Mouse (Mus musculus): ENCODE data around the gene Fdx1. TPM values are rescaled to one million over a fixed set of nuclear protein-coding genes. Genes with fewer than 3 reads are reported as not detected.
A peak's percentile ranks its signal among the peaks of the same experiment; 100 is the strongest.

The Fdx1 gene
- polyA plus RNA-seq, 1 experiment from 2014 or later, result 45.7 TPM

DNA sequence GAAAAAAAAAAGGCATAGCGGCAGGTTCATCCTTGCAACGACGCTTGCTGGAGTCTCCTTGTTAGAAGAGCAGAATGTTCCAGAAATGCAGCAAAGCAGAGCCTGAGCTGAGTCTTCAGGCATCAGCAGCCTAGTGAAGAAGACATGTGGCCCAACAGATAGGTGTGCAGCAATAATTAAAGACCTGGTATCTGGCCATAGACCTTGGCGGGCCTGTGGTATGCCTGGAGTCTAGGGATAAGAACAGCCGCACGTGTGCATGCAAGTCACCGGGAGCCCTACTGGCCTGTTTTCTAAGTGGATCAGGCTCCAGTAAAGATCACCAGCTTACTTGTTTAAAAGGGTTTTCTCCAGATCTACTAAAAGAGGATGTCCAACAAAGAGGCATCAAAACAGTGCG lies 36.7 kb downstream of the Fdx1 start:
- H3K27ac ChIP-seq, result no peak overlapping the region
- H3K27me3 ChIP-seq, result no peaks in the 10 kb centered on the region
- H3K4me3 ChIP-seq, result no peak overlapping the region
- H3K9me3 ChIP-seq, result no peaks in the 10 kb centered on the region
- no peak for ATAC-seq (ENCODE audit: low FRiP score)
- 94% methylated on average over 8 of the region's 8 CpGs for WGBS
- H3K4me1 ChIP-seq (replicated peaks), result peaks cover 4% of the 10 kb centered on the region; the same call in 1 of the 2 replicates
- no peak overlapping the region for H3K4me2 ChIP-seq
- H3K9ac ChIP-seq, result no peak overlapping the region
- H3K36me3 ChIP-seq, result no peaks in the 10 kb centered on the region

DNA sequence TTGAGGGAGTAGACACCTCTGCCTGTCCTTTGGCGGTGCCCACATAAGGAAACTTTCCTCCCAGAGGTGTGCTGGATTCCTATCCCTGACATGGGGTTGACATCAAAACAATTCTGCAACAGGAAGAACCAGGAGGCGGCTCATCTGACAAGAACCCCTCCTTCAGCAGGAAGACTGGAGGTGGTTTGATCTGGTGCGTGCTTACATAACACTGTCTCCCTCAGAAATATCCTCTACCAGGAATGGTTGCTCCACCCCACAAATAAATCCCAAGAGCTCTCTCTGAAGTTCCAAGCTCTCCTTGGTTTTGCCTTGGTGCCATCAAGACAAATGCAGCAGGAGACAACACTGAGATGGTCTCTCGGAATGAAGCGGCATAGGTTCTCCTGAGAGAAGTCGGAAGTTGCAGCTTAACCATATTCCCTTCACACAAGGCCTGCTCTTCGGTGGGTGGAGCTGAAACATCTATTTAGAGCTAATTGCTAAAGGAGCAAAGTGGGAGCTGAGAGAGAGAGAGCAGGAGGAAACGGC lies 38.7 kb downstream of the Fdx1 start:
- Histone ChIP-seq H3K27me3 (no peaks in the 10 kb centered on the region), H3K9me3 (no peaks in the 10 kb centered on the region), H3K4me3 (no peak overlapping the region), H3K27ac (no peak overlapping the region), H3K36me3 (no peaks in the 10 kb centered on the region), H3K9ac (no peak overlapping the region), H3K4me1 (replicated peaks) (peaks cover 4% of the 10 kb centered on the region; the same call in 1 of the 2 replicates), H3K4me2 (no peak overlapping the region)
- WGBS, result 90% methylated on average over 8 of the region's 8 CpGs
- no peak for ATAC-seq (ENCODE audit: low FRiP score)

DNA sequence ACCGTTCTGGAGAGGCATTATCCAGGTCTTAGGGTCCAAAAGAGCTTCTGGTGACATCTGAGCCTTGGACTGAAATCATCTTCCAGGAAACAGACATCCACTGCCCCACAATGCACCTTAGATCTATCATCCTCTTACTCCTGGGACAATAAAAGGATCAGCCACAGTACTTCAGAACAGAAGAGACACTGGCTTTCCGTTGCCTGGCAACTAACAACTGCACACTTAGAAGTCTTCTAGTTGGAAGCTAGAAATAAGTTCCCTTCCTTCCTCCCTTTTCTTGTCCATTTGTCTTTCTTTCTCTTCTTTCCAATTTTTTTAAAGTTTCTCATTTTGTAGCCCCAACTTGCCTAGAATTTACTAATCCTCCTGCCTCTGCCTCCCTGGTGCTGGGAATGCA lies 40.6 kb downstream of the Fdx1 start:
- H3K4me3 ChIP-seq, result no peak overlapping the region
- WGBS, result 69% methylated on average over 2 of the region's 2 CpGs
- no peak overlapping the region for H3K9ac ChIP-seq
- no peak overlapping the region for H3K27ac ChIP-seq
- H3K4me1 ChIP-seq (replicated peaks), result no peaks in the 10 kb centered on the region
- no peaks in the 10 kb centered on the region for H3K9me3 ChIP-seq
- H3K27me3 ChIP-seq, result no peaks in the 10 kb centered on the region
- H3K4me2 ChIP-seq, result no peak overlapping the region
- no peaks in the 10 kb centered on the region for H3K36me3 ChIP-seq
- ATAC-seq (ENCODE audit: low FRiP score), result no peak

DNA sequence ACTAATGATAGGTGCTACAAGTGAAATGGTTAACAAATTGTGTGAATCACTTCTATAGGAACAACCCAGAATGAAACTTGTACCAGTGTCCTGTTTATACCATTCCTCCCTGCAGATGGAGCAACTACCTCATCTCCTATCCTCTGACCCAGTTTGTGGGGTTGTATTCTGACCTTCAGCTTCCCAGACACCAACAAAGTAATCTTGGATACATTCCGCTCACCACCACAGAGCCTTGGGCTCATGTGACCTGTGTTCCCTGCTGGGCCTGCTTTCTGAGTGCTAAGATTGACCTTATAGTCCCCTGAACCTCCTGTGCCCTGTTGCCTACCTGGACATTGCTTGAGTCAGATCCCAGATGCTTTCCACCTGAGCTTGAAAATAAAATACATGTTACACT lies 47.8 kb downstream of the Fdx1 start:
- ATAC-seq (ENCODE audit: low FRiP score), result no peak
- no peak overlapping the region for H3K9ac ChIP-seq
- no peak overlapping the region for H3K4me2 ChIP-seq
- H3K9me3 ChIP-seq, result no peaks in the 10 kb centered on the region
- no peak overlapping the region for H3K4me3 ChIP-seq
- no peaks in the 10 kb centered on the region for H3K36me3 ChIP-seq
- no peaks in the 10 kb centered on the region for H3K4me1 ChIP-seq (replicated peaks)
- H3K27ac ChIP-seq, result no peak overlapping the region
- WGBS, result 86% methylated on average over 1 of the region's 1 CpGs
- no peaks in the 10 kb centered on the region for H3K27me3 ChIP-seq

DNA sequence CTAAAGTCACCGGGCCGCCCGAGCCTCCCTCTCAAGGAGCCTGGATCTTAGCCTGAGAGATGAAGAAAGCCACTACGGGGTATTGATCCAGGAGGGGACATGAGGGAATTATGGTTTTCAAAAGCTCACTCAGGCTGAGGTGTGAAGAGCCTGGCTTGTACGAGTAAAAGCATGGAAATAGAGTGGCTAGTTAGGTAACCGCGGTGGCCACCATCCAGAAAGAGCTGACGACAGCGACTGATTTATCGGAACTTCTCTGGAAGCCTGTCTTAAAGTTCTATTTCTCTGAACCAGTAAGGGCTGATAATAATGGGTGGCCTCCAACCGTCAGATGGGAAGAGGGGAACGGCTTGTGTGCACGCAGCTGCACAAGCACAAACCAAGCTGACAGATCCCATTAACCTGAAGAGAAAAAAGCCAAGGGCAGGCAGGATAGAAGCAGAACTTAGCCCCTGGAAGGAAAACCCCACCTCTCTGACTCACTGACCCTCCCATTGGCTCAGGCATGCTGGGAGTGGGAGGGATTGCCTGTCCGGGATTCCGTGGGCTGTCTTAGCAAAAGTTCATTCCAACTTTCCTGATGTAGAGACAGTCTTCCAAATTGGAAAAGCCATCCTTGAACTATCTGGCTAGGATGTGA lies 48.8 kb downstream of the Fdx1 start:
- WGBS, result 81% methylated on average over 15 of the region's 15 CpGs
- Histone ChIP-seq H3K27me3 (no peaks in the 10 kb centered on the region), H3K4me1 (replicated peaks) (no peaks in the 10 kb centered on the region), H3K36me3 (no peaks in the 10 kb centered on the region), H3K27ac (no peak overlapping the region), H3K4me2 (no peak overlapping the region), H3K9me3 (no peaks in the 10 kb centered on the region), H3K9ac (no peak overlapping the region), H3K4me3 (no peak overlapping the region)
- no peak for ATAC-seq (ENCODE audit: low FRiP score)

DNA sequence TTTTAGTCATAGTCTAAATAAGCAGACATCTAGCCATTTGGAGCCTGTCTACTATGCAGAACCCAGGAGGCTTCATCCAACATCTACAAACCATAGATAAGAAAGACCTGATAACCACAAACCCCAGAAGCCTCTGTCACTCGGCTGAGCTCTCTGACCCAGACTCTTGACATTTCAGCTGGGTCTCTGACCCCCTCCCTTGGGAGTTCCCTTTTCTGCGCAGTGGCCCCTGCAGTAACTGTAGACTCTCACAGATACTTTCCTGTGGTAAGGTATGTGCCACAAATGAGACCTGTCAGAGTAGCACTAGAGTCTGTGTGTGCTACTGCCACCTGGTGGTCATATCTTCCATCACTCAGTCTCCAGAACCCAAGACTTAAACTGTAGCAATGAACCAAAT lies 54.5 kb downstream of the Fdx1 start:
- H3K9ac ChIP-seq, result no peak overlapping the region
- 41% methylated on average over 2 of the region's 2 CpGs for WGBS
- no peaks in the 10 kb centered on the region for H3K9me3 ChIP-seq
- no peaks in the 10 kb centered on the region for H3K27me3 ChIP-seq
- H3K4me1 ChIP-seq (replicated peaks), result no peaks in the 10 kb centered on the region
- ATAC-seq (ENCODE audit: low FRiP score), result peak; percentile 68; the same call in 1 of the 2 replicates
- no peaks in the 10 kb centered on the region for H3K36me3 ChIP-seq
- H3K27ac ChIP-seq, result no peak overlapping the region
- H3K4me3 ChIP-seq, result no peak overlapping the region
- H3K4me2 ChIP-seq, result no peak overlapping the region

DNA sequence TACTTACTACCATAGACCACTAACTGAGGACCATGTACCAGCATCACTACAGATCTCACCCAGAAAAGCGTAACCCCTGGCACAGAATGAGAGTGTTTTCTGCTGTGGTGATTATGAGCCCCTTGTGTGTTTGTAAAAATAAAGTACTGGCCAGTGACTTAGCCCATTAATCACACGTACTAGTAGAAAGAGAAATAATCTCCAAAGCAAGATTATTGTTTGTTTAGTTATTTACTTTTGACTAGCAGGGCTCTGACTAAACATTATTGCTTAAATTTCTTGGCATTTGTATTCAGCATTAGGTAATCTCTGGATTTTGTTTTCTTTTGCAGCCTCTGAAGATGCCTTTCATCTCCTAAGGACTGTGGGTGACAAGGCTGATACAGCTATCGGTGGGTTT lies 55.1 kb downstream of the Fdx1 start:
- no peaks in the 10 kb centered on the region for H3K9me3 ChIP-seq
- 91% methylated on average over 3 of the region's 3 CpGs for WGBS
- no peak overlapping the region for H3K4me3 ChIP-seq
- no peak overlapping the region for H3K27ac ChIP-seq
- no peaks in the 10 kb centered on the region for H3K4me1 ChIP-seq (replicated peaks)
- H3K27me3 ChIP-seq, result no peaks in the 10 kb centered on the region
- no peak for ATAC-seq (ENCODE audit: low FRiP score)
- H3K4me2 ChIP-seq, result no peak overlapping the region
- no peaks in the 10 kb centered on the region for H3K36me3 ChIP-seq
- no peak overlapping the region for H3K9ac ChIP-seq

DNA sequence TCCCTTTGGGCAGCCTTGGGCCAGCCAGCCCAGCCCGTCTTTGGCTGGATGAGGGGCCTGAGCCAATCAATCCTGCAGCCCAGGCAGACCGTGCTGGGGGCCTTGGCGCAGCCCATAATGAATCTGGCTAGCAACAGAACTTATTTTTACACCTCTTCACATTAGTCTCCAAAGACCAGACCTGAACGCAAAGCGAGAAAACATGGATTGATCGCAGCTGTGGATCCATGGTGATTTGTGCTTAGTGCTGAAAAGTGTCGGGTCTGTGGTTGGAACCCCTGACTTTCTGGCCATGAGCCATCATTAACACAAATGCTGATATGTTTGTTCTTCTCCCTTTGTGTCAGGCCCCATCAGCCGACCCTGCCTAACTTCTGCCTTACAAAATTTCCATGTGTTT lies 56.4 kb downstream of the Fdx1 start:
- ATAC-seq (ENCODE audit: low FRiP score), result no peak
- Histone ChIP-seq H3K27ac (no peak overlapping the region), H3K9me3 (no peaks in the 10 kb centered on the region), H3K9ac (no peak overlapping the region), H3K4me2 (no peak overlapping the region), H3K36me3 (no peaks in the 10 kb centered on the region), H3K4me1 (replicated peaks) (no peaks in the 10 kb centered on the region), H3K4me3 (no peak overlapping the region), H3K27me3 (no peaks in the 10 kb centered on the region)
- 89% methylated on average over 8 of the region's 8 CpGs for WGBS

Other genes with a start within 250 kb of the Fdx1 start
- 18.1 and 20.3 TPM in 2 replicates for gene Arhgap20, start 198.2 kb downstream of the Fdx1 start, polyA plus RNA-seq (2015; fragmentation: Nextera tagmentation; extraction: Ambion mirVana)
- 100 and 109 TPM in 2 replicates for gene Rdx, start 83.6 kb upstream of the Fdx1 start, polyA plus RNA-seq (2015; fragmentation: Nextera tagmentation; extraction: Ambion mirVana)
- gene Zc3h12c, start 205.0 kb upstream of the Fdx1 start, polyA plus RNA-seq (2015; fragmentation: Nextera tagmentation; extraction: Ambion mirVana), result 6.1 and 6.5 TPM in 2 replicates